Mouse (Mus musculus) hindbrain, embryonic 12.5 days (tissue): ENCODE results near the gene Sall1. TPM values are rescaled to one million over a fixed set of nuclear protein-coding genes. Genes with fewer than 3 reads are reported as not detected.

ENCODE experiments used
- ATAC-seq: fragments of 200-750 bp; cut with Nextera tagmentation; 2 replicates; pipeline ENCODE4 v1.8.0; 2017; ENCODE audit warnings: moderate TSS enrichment; ENCODE audit not compliant: low FRiP score
- H3K27ac ChIP-seq: fragments of 300-500 bp; sonication (generic); 2 replicates; pipeline ENCODE4 v1.5.1; 2016; ENCODE audit warnings: mild to moderate bottlenecking
- H3K27me3 ChIP-seq: fragments of 300-500 bp; sonication (generic); 2 replicates; pipeline ENCODE4 v1.6.1; 2016; ENCODE audit warnings: mild to moderate bottlenecking
- H3K36me3 ChIP-seq: fragments of 300-500 bp; sonication (generic); 2 replicates; pipeline ENCODE4 v1.6.1; 2016; ENCODE audit warnings: mild to moderate bottlenecking
- H3K4me1 ChIP-seq: fragments of 300-500 bp; sonication (generic); 2 replicates; pipeline ENCODE4 v1.6.1; 2016
- H3K4me2 ChIP-seq: fragments of 300-500 bp; sonication (generic); replicated peaks from 2 replicates; pipeline ENCODE4 v1.6.1; 2016; ENCODE audit warnings: mild to moderate bottlenecking
- H3K4me3 ChIP-seq: fragments of 300-500 bp; sonication (generic); 2 replicates; pipeline ENCODE4 v1.5.1; 2016; ENCODE audit warnings: mild to moderate bottlenecking
- H3K9ac ChIP-seq: fragments of 300-500 bp; sonication (generic); 2 replicates; pipeline ENCODE4 v1.6.1; 2016; ENCODE audit warnings: mild to moderate bottlenecking, moderate library complexity
- H3K9me3 ChIP-seq: fragments of 300-500 bp; sonication (generic); replicated peaks from 2 replicates; pipeline ENCODE4 v1.6.1; 2016; ENCODE audit warnings: mild to moderate bottlenecking
- WGBS: fragments of 180-500 bp; shearing (Covaris S2); methylation state at CpG from one replicate; pipeline ENCODE4 v1.1.7; 2016; 5-methylcytosine and 5-hydroxymethylcytosine counted together
- polyA plus RNA-seq: library from polyadenylated mRNA; unstranded; fragments of >200 nt; fragmentation: Nextera tagmentation; extraction: Ambion mirVana; gene quantifications from 2 replicates; pipeline ENCODE4 v1.2.1, GENCODE M21; 2016

Gene Sall1
- polyA plus RNA-seq, result 13.1 and 15.6 TPM in 2 replicates

DNA sequence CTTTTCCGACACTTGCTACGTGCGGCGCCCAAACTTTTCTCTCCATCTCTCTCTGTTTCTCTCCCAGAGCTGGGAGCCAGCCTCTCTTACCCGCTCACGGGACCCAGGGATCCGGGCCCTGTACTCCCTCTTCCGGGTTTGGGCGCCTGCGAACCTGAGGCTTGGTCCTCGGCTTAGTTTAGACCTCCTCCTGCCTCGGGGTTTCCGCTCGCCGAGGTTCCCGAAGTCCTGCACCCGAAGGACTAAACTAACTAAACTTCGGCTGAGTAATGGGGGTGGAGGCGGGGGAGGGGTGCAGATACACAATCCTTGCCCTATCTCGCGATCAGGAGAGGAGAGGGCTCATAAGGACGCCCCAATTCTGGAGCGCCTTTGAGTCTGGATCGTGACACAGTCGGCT is at the start of gene Sall1:
Gene Sall1, minus strand, starts transcription at position 223 of the 400 bp plus-strand sequence.
- Histone ChIP-seq H3K27ac (peak within 1 kb of the TSS; percentile 96), H3K4me2 (peak within 1 kb of the TSS; percentile 80), H3K27me3 (peaks cover 57% of the 10 kb centered on the region), H3K9ac (peak within 1 kb of the TSS; percentile 90), H3K9me3 (no peaks in the 10 kb centered on the region), H3K36me3 (no peaks in the 10 kb centered on the region), H3K4me1 (peaks cover 55% of the 10 kb centered on the region), H3K4me3 (peak within 1 kb of the TSS; percentile 65)
- WGBS, result 0% methylated on average over 25 of the region's 25 CpGs
- ATAC-seq, result no peak

DNA sequence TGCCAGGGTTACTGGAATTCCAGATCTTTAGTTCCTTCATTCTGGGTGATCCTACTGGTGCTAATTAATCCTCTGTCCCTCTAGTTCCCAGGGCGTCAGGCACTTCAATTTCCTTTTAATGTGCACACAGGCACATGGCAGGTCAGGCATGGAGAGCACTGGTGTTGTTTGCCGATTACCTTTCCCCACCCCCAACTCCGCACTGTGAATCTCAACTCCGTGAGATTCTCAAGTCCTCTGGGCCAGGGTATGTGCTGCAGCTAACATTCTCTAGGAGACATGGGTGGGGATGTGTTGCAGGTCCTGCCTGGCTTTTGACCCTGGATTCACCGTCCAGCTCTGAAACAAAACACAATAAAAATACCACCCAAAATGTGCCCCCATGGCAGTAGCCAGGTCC is 46.0 kb upstream of the Sall1 start:
- Histone ChIP-seq H3K36me3 (no peaks in the 10 kb centered on the region), H3K9ac (no peak overlapping the region), H3K4me1 (0 out of 2 replicates have a peak, but pooled peaks cover 5% of the 10 kb centered on the region), H3K4me2 (no peak overlapping the region), H3K27ac (no peak overlapping the region), H3K9me3 (peaks cover 8% of the 10 kb centered on the region; the same call in 1 of the 2 replicates), H3K4me3 (no peak overlapping the region), H3K27me3 (no peaks in the 10 kb centered on the region)
- 41% methylated on average over 5 of the region's 5 CpGs for WGBS
- ATAC-seq, result no peak

DNA sequence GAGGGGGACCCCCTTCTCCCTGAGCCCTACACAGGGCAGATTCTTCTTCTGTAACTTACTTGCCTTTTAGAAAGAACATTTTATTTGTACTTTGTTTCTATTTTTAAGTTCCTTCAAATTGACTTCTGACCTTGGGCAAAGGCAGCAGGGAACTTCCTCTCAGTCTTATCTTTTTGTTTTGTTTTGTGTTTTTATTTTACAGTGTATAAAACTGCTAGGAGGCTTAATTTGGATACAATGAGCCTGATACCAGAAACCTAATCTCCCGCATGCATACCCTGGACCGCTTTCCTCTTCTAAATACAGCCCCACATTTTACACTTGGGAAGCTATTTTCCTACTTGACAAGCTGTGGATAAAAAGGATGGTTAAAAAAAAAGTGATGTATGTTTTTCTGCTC is 35.2 kb upstream of the Sall1 start:
- H3K27ac ChIP-seq, result no peak overlapping the region
- no peaks in the 10 kb centered on the region; the same call in 1 of the 2 replicates for H3K4me1 ChIP-seq
- H3K9ac ChIP-seq, result no peak overlapping the region
- no peak overlapping the region for H3K4me3 ChIP-seq
- H3K9me3 ChIP-seq, result no peaks in the 10 kb centered on the region
- H3K4me2 ChIP-seq, result no peak overlapping the region
- H3K36me3 ChIP-seq, result no peaks in the 10 kb centered on the region
- WGBS, result 82% methylated on average over 2 of the region's 2 CpGs
- ATAC-seq, result no peak
- H3K27me3 ChIP-seq, result no peaks in the 10 kb centered on the region

DNA sequence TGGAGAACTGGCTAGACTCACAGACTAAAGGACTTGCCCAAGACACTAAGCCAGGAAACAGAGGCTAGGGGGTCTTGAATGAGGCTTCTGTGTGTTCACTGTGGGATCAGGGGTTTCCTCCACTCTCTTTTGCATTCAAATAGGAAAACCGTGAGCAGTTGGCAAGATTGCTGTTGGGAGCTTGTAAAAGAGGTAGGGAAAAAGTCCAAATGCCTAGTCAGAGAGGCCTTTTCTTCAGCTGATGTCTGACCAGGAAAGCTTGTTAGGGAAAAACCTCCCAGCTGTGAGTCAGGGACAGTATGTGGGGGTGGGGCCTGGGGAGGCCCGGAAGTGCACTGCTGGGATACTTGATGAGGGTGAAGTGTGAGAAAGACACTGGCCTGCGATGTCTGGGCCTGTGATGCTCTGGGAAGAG is 29.0 kb upstream of the Sall1 start:
- Histone ChIP-seq H3K4me3 (no peak overlapping the region), H3K4me2 (no peak overlapping the region), H3K27me3 (no peaks in the 10 kb centered on the region), H3K36me3 (no peaks in the 10 kb centered on the region), H3K9ac (no peak overlapping the region; the same call in 1 of the 2 replicates), H3K27ac (no peak overlapping the region), H3K4me1 (peaks cover 13% of the 10 kb centered on the region), H3K9me3 (no peaks in the 10 kb centered on the region)
- 3% methylated on average over 3 of the region's 3 CpGs for WGBS
- no peak for ATAC-seq

DNA sequence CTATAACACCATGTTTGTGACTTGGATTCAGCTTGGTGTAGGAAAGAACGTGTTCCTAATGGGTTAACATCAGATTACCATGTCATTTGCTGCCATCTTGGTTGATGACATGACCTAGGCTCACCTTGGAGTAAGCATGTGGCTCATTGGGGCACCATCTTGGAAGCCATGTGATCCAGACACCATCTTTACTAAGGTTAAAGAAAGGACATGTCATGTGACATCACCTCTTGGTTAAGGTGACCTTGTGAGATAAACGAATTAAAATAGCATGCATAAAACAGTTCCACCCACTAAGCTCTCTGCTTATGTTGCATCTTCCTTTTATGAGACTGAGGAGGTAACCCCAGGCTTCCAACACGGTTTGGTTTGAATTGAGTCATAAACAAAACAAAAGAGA is 23.5 kb upstream of the Sall1 start:
- H3K4me1 ChIP-seq, result no peaks in the 10 kb centered on the region
- no peak overlapping the region for H3K4me3 ChIP-seq
- no peaks in the 10 kb centered on the region for H3K36me3 ChIP-seq
- H3K27ac ChIP-seq, result no peak overlapping the region
- ATAC-seq, result no peak
- H3K4me2 ChIP-seq, result no peak overlapping the region
- no peaks in the 10 kb centered on the region for H3K27me3 ChIP-seq
- no peak overlapping the region for H3K9ac ChIP-seq
- 83% methylated on average over 3 of the region's 3 CpGs for WGBS
- no peaks in the 10 kb centered on the region for H3K9me3 ChIP-seq

DNA sequence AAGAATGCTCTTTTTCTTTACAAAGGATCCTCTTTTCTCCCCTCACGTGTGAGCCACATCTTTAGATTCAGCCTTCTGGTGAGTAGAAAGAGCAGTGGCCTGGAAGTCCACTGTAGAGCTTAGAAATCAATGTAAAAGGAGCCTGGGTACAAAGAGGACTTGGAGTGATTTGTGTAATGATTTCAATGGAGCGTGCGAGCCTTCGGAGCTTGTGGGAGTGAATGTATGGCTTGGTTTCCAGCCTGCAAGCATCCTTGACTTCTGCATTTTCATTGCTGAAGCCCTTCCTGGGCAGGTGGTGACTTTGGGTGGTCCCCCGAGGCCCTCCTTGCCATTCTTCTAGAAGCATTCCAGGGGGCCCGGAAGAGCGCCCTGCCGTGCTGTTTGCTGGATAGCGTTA is 20.1 kb upstream of the Sall1 start:
- Histone ChIP-seq H3K27me3 (0 out of 2 replicates have a peak, but pooled peaks cover 4% of the 10 kb centered on the region), H3K36me3 (no peaks in the 10 kb centered on the region), H3K4me1 (0 out of 2 replicates have a peak, but pooled peaks cover 3% of the 10 kb centered on the region), H3K9me3 (no peaks in the 10 kb centered on the region), H3K27ac (no peak overlapping the region), H3K4me2 (no peak overlapping the region), H3K4me3 (no peak overlapping the region), H3K9ac (no peak overlapping the region)
- ATAC-seq, result no peak
- 43% methylated on average over 9 of the region's 9 CpGs for WGBS

DNA sequence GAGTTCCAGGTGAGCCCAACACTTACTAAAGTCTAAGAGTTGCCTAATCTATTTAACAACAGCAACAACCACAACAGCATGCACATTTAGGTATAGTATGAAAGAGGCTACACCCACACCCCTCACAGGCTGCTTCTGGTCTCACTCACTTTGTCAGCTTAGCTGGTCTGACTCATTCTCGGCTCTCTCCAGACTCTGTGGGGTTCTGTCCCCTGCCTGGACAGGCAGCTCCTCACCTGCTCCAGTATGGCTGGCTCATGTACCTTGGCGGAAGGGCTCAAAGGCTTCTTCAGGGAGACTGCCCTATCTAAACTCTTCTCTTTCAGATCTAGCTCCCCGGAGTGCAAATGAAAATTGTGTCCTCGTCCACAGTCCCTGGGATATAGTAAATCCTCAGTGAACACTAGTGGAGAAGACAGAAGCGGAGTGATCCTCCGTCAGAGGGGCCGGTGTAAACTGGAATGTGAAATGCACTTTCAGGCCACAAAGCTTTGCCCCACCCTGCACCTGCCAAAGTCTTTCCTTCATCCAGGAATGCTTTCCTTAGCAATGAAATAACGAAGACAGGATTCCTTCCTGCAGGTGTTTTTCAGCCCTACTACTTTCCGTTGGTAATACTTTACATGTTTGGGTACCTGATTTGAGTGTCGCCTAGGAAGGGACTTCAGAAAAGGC is 19.5 kb upstream of the Sall1 start:
- no peak overlapping the region for H3K4me3 ChIP-seq
- no peak overlapping the region for H3K9ac ChIP-seq
- WGBS, result 79% methylated on average over 10 of the region's 10 CpGs
- 0 out of 2 replicates have a peak, but pooled peaks cover 3% of the 10 kb centered on the region for H3K4me1 ChIP-seq
- 0 out of 2 replicates have a peak, but pooled peaks cover 5% of the 10 kb centered on the region for H3K27me3 ChIP-seq
- H3K9me3 ChIP-seq, result no peaks in the 10 kb centered on the region
- H3K4me2 ChIP-seq, result no peak overlapping the region
- H3K27ac ChIP-seq, result no peak overlapping the region
- no peak for ATAC-seq
- no peaks in the 10 kb centered on the region for H3K36me3 ChIP-seq

DNA sequence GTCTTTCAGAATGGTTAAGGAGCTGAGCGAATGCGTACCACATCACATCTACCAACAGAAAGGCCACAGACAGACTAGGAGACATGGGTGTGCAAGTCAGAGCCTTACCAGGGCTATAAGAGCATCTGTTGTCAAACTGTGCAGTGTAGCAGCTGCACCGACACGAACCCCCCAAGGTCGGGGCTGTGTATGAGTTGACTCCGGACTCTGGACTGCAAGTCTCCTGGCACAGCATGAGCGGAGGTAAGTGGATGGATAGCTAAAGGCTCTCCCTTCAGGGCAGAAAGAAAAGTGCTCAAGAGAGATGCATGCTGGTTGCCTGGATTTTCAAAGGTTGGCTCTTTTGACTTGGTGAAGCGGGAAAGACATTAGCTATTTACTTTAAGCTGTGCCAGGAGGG is 16.8 kb upstream of the Sall1 start:
- Histone ChIP-seq H3K4me3 (no peak overlapping the region), H3K27me3 (0 out of 2 replicates have a peak, but pooled peaks cover 5% of the 10 kb centered on the region), H3K36me3 (no peaks in the 10 kb centered on the region), H3K9me3 (no peaks in the 10 kb centered on the region), H3K4me2 (no peak overlapping the region), H3K4me1 (peaks cover 9% of the 10 kb centered on the region; the same call in 1 of the 2 replicates), H3K9ac (no peak overlapping the region), H3K27ac (no peak overlapping the region)
- WGBS, result 83% methylated on average over 8 of the region's 8 CpGs
- no peak for ATAC-seq

DNA sequence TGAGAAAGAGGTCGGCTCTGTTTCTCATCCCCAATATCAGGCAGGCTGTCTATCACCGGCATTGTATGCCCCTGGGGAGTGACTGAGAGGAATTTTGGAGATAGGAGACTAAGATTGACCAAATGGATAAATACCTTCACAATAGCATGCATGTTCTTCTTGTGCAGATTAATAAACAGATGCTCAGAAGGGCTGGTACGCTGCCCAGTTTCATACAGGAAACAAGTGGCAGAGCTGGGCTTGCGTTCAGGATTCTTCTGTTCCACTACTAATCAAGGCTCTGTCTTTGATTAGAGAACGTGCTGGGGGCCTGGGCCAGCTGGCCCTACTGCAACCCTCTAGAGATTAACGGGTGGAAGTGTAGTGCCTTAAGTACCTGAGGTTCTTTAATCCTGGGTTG is 15.5 kb upstream of the Sall1 start:
- no peaks in the 10 kb centered on the region for H3K36me3 ChIP-seq
- no peaks in the 10 kb centered on the region for H3K9me3 ChIP-seq
- WGBS, result 53% methylated on average over 6 of the region's 6 CpGs
- H3K4me2 ChIP-seq, result no peak overlapping the region
- H3K9ac ChIP-seq, result no peak overlapping the region
- ATAC-seq, result no peak
- 0 out of 2 replicates have a peak, but pooled peaks cover 5% of the 10 kb centered on the region for H3K27me3 ChIP-seq
- H3K27ac ChIP-seq, result no peak overlapping the region
- H3K4me3 ChIP-seq, result no peak overlapping the region
- peaks cover 11% of the 10 kb centered on the region; the same call in 1 of the 2 replicates for H3K4me1 ChIP-seq

DNA sequence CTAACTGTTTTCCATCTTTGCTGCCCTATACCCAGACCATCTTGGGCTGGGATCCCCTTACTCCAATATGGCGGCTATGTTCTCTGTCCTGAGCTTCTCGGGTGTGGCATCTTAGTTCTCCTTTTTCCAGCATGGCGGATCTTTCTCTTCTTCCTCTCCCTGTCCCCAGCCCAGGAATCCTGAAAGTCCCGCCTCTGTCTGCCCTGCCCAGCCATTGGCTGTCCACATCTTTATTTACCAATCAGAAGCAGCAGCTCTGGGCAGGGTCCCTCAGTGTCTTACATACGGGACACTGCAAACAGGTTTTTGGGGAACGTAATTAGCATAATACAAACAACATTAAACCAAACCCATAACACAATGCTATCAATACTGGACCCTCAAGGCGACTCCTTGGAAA is 8.9 kb upstream of the Sall1 start:
- Histone ChIP-seq H3K4me1 (peaks cover 11% of the 10 kb centered on the region; the same call in 1 of the 2 replicates), H3K4me3 (no peak overlapping the region), H3K27me3 (peaks cover 19% of the 10 kb centered on the region), H3K9ac (no peak overlapping the region), H3K36me3 (no peaks in the 10 kb centered on the region), H3K27ac (no peak overlapping the region), H3K4me2 (no peak overlapping the region), H3K9me3 (no peaks in the 10 kb centered on the region)
- ATAC-seq, result no peak
- 87% methylated on average over 7 of the region's 7 CpGs for WGBS

DNA sequence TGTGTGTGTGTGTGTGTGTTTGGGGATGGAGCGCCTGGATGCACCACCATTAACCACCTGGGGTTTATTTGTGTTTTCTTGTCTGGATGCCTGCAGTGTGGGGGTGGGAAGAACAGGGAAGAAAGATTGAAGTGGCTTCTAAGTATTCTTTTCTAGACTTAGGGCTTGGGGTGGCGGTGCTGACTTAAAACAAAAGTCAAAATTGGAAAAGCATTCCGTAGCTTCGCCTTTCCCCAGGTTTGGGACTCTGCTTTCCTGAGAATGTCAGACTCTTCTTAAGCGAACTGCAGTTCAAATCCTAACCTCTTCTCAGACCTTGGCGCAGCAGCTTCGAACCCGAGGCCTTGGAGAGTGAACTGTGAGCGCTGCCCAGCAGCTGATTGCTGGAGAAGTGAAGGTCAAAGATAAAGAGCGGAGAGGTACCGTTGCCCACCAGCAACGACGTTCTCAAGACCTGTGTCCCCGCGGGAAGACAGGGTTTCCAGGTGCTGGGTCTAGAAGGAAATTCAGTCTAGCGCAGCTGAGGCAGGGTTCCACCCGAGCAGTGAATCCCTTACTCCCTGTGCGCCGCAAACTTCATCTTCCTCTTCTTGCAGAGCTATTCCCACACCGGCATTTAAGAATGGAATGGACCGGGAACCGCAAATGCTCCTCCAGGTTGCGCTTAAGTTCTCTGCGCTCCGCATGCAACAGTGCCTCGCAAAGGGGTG is 2.8 kb upstream of the Sall1 start:
- WGBS, result 2% methylated on average over 25 of the region's 26 CpGs
- Histone ChIP-seq H3K4me3 (peak overlapping the region; percentile 65; the same call in 1 of the 2 replicates), H3K9me3 (no peaks in the 10 kb centered on the region), H3K4me1 (peaks cover 44% of the 10 kb centered on the region), H3K36me3 (no peaks in the 10 kb centered on the region), H3K9ac (peak overlapping the region; percentile 50; the same call in 1 of the 2 replicates), H3K4me2 (peak overlapping the region; percentile 80), H3K27me3 (peaks cover 48% of the 10 kb centered on the region), H3K27ac (0 out of 2 replicates have a peak overlapping the region, but pooled peaks have one; percentile 40)
- ATAC-seq, result no peak

DNA sequence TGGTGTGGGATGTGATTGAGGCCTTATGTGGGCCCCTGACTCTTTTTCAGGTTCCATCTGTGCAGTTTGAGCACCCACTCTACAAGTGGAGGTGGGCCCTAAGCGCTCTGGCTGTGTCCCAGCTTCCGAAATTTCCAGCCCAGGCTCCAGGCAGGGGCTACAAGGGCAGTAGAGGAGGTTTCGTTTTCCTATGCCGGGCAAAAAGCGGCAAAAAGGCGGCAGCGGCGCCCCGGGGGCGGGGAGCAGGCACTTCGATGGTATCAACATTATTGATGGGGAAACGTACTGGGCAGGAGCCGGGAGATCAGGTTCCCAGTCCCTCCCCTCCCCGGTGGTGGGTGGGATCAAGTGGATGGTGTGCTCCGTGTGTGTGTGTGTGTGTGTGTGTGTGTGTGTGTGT is 2.3 kb upstream of the Sall1 start:
- peak overlapping the region; percentile 50 for H3K9ac ChIP-seq
- H3K27ac ChIP-seq, result peak overlapping the region; percentile 66
- peak overlapping the region; percentile 65 for H3K4me3 ChIP-seq
- no peaks in the 10 kb centered on the region for H3K36me3 ChIP-seq
- H3K27me3 ChIP-seq, result peaks cover 53% of the 10 kb centered on the region
- H3K4me2 ChIP-seq, result peak overlapping the region; percentile 80
- H3K4me1 ChIP-seq, result peaks cover 50% of the 10 kb centered on the region
- ATAC-seq, result no peak
- WGBS, result under 1% methylated on average over 14 of the region's 15 CpGs
- no peaks in the 10 kb centered on the region for H3K9me3 ChIP-seq
